Mouse (Mus musculus) monocyte, adult 5-6 weeks (primary cell): ENCODE measurements around the gene Slc40a1. TPM values are rescaled to one million over a fixed set of nuclear protein-coding genes. Genes with fewer than 3 reads are reported as not detected.

ENCODE experiments used
- total RNA-seq: library from RNA; stranded (forward); fragments of 200-1000, 200-491, 200-594 nt; gene quantifications from 3 replicates; pipeline ENCODE4 v1.2.3, GENCODE M21; 2017

Gene Slc40a1
- total RNA-seq, 1 experiment from 2014 or later = 5.7 TPM

Other genes starting within 250 kb of the Slc40a1 start
- gene Wdr75, start 131.4 kb downstream of the Slc40a1 start, total RNA-seq = 34.2 to 56.3 TPM (median 38.3 TPM) in 3 replicates
- not detected in 3 replicates for gene Gm5269, start 36.2 kb downstream of the Slc40a1 start, total RNA-seq
- 0.10 to 0.21 TPM in 2 of 3 replicates, not detected in the other for gene Dnah7b, start 139.8 kb upstream of the Slc40a1 start, total RNA-seq